Mouse (Mus musculus) forebrain, embryonic 15.5 days (tissue): ENCODE measurements around the gene Gm45837. TPM values are rescaled to one million over a fixed set of nuclear protein-coding genes. Genes with fewer than 3 reads are reported as not detected.

Source experiments
- ATAC-seq: fragments of 200-750 bp; cut with Nextera tagmentation; replicated peaks from 2 replicates; pipeline ENCODE4 v1.8.0; 2017; ENCODE audit warnings: mild to moderate bottlenecking, moderate TSS enrichment, moderate library complexity
- H3K27ac ChIP-seq: fragments of 300-500 bp; sonication (generic); replicated peaks from 2 replicates; pipeline ENCODE4 v1.5.1; 2015; ENCODE audit warnings: mild to moderate bottlenecking, inconsistent platforms
- H3K27me3 ChIP-seq: fragments of 300-500 bp; sonication (generic); 2 replicates; pipeline ENCODE4 v1.6.1; 2015; ENCODE audit warnings: inconsistent platforms
- H3K36me3 ChIP-seq: fragments of 300-500 bp; sonication (generic); 2 replicates; pipeline ENCODE4 v1.6.1; 2015; ENCODE audit warnings: mild to moderate bottlenecking, inconsistent platforms
- H3K4me1 ChIP-seq: fragments of 300-500 bp; sonication (generic); 2 replicates; pipeline ENCODE4 v1.6.1; 2015; ENCODE audit warnings: inconsistent platforms
- H3K4me2 ChIP-seq: fragments of 300-500 bp; sonication (generic); replicated peaks from 2 replicates; pipeline ENCODE4 v1.6.1; 2015; ENCODE audit warnings: mild to moderate bottlenecking, inconsistent platforms
- H3K4me3 ChIP-seq: fragments of 300-500 bp; sonication (generic); 2 replicates; pipeline ENCODE4 v1.5.1; 2015; ENCODE audit warnings: mild to moderate bottlenecking, inconsistent platforms
- H3K9ac ChIP-seq: fragments of 300-500 bp; sonication (generic); replicated peaks from 2 replicates; pipeline ENCODE4 v1.6.1; 2015; ENCODE audit warnings: mild to moderate bottlenecking, inconsistent platforms
- H3K9me3 ChIP-seq: fragments of 300-500 bp; sonication (generic); 2 replicates; pipeline ENCODE4 v1.6.1; 2016; ENCODE audit warnings: inconsistent platforms
- WGBS: fragments of 180-500 bp; shearing (Covaris S2); methylation state at CpG from one replicate; pipeline ENCODE4 v1.1.7; 2015; ENCODE audit warnings: mixed read lengths; 5-methylcytosine and 5-hydroxymethylcytosine counted together
- polyA plus RNA-seq: library from polyadenylated mRNA; unstranded; fragments of >200 nt; fragmentation: Nextera tagmentation; extraction: Ambion mirVana; gene quantifications from 2 replicates; pipeline ENCODE4 v1.2.1, GENCODE M21; 2015

Gene Gm45837
- polyA plus RNA-seq, 1 experiment from 2014 or later: not detected

DNA sequence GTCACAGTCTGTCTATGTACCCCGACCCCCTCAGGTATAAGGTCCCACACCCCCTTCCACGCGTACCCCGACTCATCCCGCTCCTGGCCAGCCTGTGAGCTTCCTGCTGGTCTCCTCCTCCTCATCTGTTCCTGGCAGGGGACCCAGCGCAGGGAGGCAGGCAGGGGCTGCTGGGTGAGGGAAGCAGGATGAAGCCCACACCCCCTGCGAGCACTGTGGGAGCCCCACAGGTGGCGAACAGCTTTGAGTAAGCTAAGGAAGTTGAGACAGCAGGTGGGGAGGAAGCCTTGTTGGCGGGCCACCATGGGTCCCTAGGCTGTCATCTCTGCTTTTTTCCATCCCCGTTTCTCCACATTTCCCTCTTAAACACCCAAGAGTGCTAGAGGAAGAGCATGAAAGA, 88.6 kb downstream of the Gm45837 start:
- Histone ChIP-seq H3K27ac (no peak overlapping the region), H3K36me3 (no peaks in the 10 kb centered on the region), H3K9me3 (no peaks in the 10 kb centered on the region), H3K4me1 (no peaks in the 10 kb centered on the region), H3K4me3 (no peak overlapping the region), H3K4me2 (no peak overlapping the region), H3K9ac (no peak overlapping the region), H3K27me3 (peaks cover 10% of the 10 kb centered on the region; the same call in 1 of the 2 replicates)
- ATAC-seq: no peak
- 45% methylated on average over 10 of the region's 10 CpGs for WGBS

DNA sequence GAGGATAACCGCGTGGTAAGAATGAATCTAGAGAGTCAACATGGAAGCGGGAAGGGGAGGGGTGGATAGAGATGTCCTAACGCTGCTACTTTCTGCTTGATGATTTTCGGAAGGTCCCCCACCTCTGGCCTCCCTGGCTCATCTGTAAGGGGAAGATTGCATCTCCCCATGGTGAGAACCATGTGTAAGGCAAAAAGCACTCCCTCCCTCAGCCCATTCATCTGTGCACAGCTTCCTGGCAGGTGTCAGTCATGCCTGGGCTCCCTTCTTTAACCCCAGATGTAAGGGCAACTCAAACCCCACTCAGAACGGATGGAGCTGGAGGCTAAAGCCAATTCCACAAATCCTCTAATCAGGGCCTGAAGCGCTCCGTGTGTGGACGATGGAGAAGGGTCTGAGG, 89.0 kb downstream of the Gm45837 start:
- Histone ChIP-seq H3K9ac (no peak overlapping the region), H3K27me3 (peaks cover 10% of the 10 kb centered on the region; the same call in 1 of the 2 replicates), H3K9me3 (no peaks in the 10 kb centered on the region), H3K4me1 (no peaks in the 10 kb centered on the region), H3K4me3 (no peak overlapping the region), H3K36me3 (no peaks in the 10 kb centered on the region), H3K4me2 (no peak overlapping the region), H3K27ac (no peak overlapping the region)
- ATAC-seq: no peak
- WGBS: 74% methylated on average over 9 of the region's 9 CpGs

DNA sequence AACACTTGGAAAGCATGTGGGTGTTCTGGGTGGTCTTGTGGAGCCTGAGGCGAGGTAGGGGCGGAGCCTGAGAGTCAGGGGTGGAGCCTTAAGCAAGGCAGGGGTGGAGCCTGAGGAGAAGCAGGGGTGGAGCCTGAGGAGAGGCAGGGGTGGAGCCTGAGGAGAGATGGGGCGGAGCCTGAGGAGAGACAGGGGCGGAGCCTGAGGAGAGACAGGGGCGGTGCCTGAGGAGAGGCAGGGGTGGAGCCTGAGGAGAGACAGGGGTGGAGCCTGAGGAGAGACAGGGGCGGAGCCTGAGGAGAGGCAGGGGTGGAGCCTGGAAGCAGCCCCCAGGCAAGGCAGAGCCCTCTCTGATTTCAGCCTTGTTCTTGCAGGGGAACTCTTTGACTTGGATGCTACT, 90.5 kb downstream of the Gm45837 start:
- H3K36me3 ChIP-seq: no peaks in the 10 kb centered on the region
- H3K4me1 ChIP-seq: no peaks in the 10 kb centered on the region
- H3K4me3 ChIP-seq: no peak overlapping the region
- no peaks in the 10 kb centered on the region for H3K9me3 ChIP-seq
- no peak for ATAC-seq
- no peak overlapping the region for H3K9ac ChIP-seq
- no peak overlapping the region for H3K4me2 ChIP-seq
- peaks cover 15% of the 10 kb centered on the region; the same call in 1 of the 2 replicates for H3K27me3 ChIP-seq
- no peak overlapping the region for H3K27ac ChIP-seq
- WGBS: 80% methylated on average over 6 of the region's 6 CpGs

DNA sequence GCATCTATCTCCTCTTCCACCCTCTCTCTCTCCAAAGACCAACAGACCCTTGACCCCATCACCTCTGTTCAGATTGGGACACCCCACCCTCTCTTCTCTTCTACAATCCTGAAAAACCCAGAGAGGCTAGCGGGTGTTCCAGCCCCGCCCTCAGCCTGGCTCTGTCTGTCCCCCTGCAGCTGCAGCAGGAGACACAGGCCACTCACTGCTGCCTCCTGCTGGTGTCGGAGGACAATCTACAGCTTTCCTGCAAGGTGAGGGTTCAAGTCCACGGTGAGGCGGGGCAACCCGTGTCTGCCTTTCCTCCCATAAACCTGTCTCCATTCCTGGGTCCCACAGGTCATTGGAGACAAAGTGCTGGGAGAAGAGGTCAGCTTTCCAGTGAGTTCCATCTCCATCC, 91.0 kb downstream of the Gm45837 start:
- H3K27ac ChIP-seq: no peak overlapping the region
- H3K36me3 ChIP-seq: no peaks in the 10 kb centered on the region
- H3K4me1 ChIP-seq: no peaks in the 10 kb centered on the region
- H3K9ac ChIP-seq: no peak overlapping the region
- H3K9me3 ChIP-seq: no peaks in the 10 kb centered on the region
- ATAC-seq: no peak
- no peak overlapping the region for H3K4me2 ChIP-seq
- peaks cover 15% of the 10 kb centered on the region; the same call in 1 of the 2 replicates for H3K27me3 ChIP-seq
- 69% methylated on average over 6 of the region's 6 CpGs for WGBS
- no peak overlapping the region for H3K4me3 ChIP-seq

DNA sequence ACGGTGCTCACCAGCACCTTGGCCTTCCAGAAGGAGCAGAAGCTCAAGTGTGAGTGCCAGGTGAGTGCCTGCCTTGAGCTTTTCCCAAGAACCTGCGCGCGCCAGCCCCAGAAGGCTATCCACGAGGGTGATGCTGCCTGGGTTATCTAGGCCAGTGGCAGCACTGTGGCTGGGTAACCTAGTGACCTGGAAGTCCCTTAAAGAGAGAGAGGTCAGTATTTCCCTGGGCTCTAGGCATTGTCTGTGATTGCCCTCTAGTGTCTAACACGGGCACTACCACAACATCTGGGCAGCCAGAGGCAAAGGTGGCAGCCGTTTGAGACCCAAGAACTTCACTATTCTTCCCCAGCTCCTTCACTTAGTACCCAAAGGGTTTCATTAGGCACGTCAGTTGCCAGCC, 92.7 kb downstream of the Gm45837 start:
- H3K4me3 ChIP-seq: no peak overlapping the region
- H3K27me3 ChIP-seq: peaks cover 15% of the 10 kb centered on the region; the same call in 1 of the 2 replicates
- no peaks in the 10 kb centered on the region for H3K4me1 ChIP-seq
- no peaks in the 10 kb centered on the region for H3K36me3 ChIP-seq
- WGBS: 20% methylated on average over 8 of the region's 8 CpGs
- H3K27ac ChIP-seq: no peak overlapping the region
- no peak overlapping the region for H3K4me2 ChIP-seq
- ATAC-seq: peak; percentile 26; the same call in 1 of the 2 replicates
- no peak overlapping the region for H3K9ac ChIP-seq
- H3K9me3 ChIP-seq: no peaks in the 10 kb centered on the region

DNA sequence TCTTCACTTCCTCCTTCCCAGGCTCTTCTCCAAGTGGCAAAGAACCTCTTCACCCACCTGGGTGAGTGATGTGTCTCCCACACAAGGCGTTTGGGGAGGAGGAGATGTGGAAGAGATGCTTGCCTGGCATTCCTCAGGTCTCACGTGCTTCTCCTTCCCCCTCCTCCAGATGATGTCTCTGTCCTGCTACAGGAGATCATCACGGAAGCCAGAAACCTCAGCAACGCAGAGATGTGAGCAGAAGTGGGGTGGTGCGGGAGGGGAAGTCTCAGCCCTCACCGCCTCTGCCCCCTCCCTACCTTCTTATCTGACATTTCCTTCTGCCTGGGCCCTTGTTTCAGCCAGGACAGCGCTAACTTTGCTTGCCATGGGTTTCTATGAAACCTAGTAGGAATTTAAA, 93.1 kb downstream of the Gm45837 start:
- H3K9ac ChIP-seq: no peak overlapping the region
- H3K9me3 ChIP-seq: no peaks in the 10 kb centered on the region
- no peaks in the 10 kb centered on the region for H3K36me3 ChIP-seq
- no peaks in the 10 kb centered on the region for H3K4me1 ChIP-seq
- peaks cover 15% of the 10 kb centered on the region; the same call in 1 of the 2 replicates for H3K27me3 ChIP-seq
- no peak overlapping the region for H3K27ac ChIP-seq
- no peak for ATAC-seq
- 45% methylated on average over 7 of the region's 7 CpGs for WGBS
- no peak overlapping the region for H3K4me3 ChIP-seq
- no peak overlapping the region for H3K4me2 ChIP-seq

DNA sequence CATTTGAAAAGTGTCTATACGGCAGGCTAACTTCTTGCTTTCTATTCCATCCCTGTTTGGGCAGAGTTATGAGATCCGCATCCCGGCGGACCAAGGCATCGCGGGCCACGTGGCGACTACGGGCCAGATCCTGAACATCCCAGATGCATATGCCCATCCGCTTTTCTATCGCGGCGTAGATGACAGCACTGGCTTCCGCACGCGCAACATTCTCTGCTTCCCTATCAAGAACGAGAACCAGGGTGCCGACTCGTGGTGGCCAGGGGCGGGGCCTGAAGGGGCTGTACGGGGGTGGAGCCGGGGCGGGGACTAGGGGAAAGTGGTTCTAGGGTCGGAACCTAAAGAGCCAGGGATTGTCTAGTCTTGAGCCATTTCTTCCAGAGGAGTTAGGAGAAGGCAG, 93.8 kb downstream of the Gm45837 start:
- Histone ChIP-seq H3K27me3 (peaks cover 15% of the 10 kb centered on the region; the same call in 1 of the 2 replicates), H3K9ac (peak overlapping the region; percentile 23; the same call in 1 of the 2 replicates), H3K4me1 (no peaks in the 10 kb centered on the region), H3K4me3 (peak overlapping the region; percentile 27), H3K4me2 (peak overlapping the region; percentile 44), H3K27ac (no peak overlapping the region), H3K36me3 (no peaks in the 10 kb centered on the region), H3K9me3 (no peaks in the 10 kb centered on the region)
- 7% methylated on average over 24 of the region's 24 CpGs for WGBS
- no peak for ATAC-seq

DNA sequence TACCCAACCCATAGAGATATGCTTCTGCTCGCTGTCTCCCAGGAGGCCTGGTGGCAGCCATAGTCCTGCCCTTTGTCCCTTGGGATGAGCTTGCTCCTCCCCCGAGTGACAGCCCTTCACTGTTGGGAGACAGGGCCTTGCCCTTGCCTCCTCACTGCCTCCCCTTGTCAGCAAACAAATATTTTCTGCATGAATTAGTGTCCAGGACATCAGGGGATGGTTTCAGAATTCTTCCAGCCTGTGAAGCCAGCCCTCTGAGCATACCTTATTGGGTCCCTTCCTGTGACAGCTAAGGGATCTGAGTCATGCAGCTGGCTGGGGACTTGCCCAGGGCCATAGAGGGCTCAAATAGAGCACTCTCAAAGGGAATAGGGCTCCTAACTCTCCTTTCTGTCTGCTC, 98.5 kb downstream of the Gm45837 start:
- H3K27ac ChIP-seq: no peak overlapping the region
- no peak for ATAC-seq
- H3K4me3 ChIP-seq: no peak overlapping the region
- H3K4me2 ChIP-seq: no peak overlapping the region
- no peak overlapping the region for H3K9ac ChIP-seq
- no peaks in the 10 kb centered on the region for H3K9me3 ChIP-seq
- 0 out of 2 replicates have a peak, but pooled peaks cover 4% of the 10 kb centered on the region for H3K27me3 ChIP-seq
- H3K4me1 ChIP-seq: peaks cover 11% of the 10 kb centered on the region
- 54% methylated on average over 2 of the region's 2 CpGs for WGBS
- H3K36me3 ChIP-seq: no peaks in the 10 kb centered on the region

DNA sequence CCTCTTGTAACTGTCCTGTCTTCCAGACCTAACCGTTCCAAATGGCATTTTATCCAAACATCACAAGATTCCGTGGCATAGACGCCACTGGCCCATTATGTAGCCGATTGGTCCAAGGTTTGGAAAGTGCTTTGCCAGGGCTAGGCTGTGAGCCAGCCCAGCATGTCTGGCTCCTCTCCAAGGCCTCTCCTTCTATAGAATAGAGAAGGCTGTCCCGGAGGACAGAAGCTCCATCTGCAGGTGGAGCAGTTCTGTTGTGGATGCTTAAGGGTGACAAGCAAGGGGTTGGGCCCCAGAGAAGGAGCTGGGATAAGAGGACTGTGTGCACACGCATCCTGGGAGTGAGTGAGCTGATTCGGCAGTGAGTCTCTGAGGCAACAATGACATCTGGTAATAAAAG, 103.0 kb downstream of the Gm45837 start:
- Histone ChIP-seq H3K9ac (no peak overlapping the region), H3K4me3 (no peak overlapping the region), H3K9me3 (no peaks in the 10 kb centered on the region), H3K36me3 (no peaks in the 10 kb centered on the region), H3K27me3 (no peaks in the 10 kb centered on the region), H3K4me1 (peaks cover 15% of the 10 kb centered on the region), H3K27ac (peak overlapping the region; percentile 36), H3K4me2 (no peak overlapping the region)
- peak; percentile 69 for ATAC-seq
- WGBS: 18% methylated on average over 7 of the region's 7 CpGs

DNA sequence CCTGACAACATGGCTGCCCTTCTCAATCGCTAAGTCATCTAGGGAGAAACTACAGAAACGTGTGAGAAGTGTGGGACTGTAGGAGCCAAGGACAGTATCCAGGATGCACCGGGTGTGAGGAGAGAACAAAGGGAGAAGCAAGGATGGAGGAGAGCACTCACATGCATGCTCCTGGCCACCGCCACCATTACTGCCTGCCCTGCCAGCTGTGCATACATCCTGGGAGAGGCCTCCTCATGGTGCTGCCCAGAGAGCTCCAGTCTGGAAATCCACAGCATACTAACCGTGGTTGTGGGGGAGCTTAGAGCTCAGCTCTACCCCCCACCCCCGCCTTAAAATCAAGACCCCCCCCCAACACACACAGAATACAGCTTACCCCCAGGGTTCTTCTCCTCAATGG, 104.1 kb downstream of the Gm45837 start:
- 81% methylated on average over 6 of the region's 6 CpGs for WGBS
- Histone ChIP-seq H3K27ac (peak overlapping the region; percentile 57), H3K4me1 (peaks cover 15% of the 10 kb centered on the region), H3K9me3 (no peaks in the 10 kb centered on the region), H3K9ac (no peak overlapping the region), H3K27me3 (no peaks in the 10 kb centered on the region), H3K4me3 (no peak overlapping the region), H3K4me2 (no peak overlapping the region), H3K36me3 (no peaks in the 10 kb centered on the region)
- no peak for ATAC-seq

DNA sequence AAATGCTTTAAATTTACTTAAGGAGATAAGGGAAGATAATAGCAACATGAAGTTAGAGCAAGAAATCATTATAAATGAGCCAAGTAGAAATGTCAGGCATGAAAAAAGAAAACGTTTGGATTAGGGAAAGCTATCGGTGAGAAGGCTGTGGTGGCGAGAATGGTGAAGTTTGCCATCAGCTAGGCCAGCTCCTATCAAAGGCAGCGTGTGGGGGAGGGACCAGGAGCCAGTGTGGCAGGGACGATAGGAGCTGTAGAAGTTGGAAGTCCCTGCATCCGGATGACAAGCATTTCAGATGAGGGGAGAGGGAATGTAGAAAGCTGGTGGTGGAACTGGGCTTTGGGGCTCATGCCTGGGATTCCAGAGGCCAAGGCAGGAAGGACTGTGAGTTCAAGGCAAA, 104.6 kb downstream of the Gm45837 start:
- WGBS: 53% methylated on average over 6 of the region's 6 CpGs
- Histone ChIP-seq H3K4me1 (peaks cover 15% of the 10 kb centered on the region), H3K27ac (peak overlapping the region; percentile 57), H3K4me2 (no peak overlapping the region), H3K9me3 (no peaks in the 10 kb centered on the region), H3K4me3 (no peak overlapping the region), H3K9ac (no peak overlapping the region), H3K27me3 (no peaks in the 10 kb centered on the region), H3K36me3 (no peaks in the 10 kb centered on the region)
- no peak for ATAC-seq

DNA sequence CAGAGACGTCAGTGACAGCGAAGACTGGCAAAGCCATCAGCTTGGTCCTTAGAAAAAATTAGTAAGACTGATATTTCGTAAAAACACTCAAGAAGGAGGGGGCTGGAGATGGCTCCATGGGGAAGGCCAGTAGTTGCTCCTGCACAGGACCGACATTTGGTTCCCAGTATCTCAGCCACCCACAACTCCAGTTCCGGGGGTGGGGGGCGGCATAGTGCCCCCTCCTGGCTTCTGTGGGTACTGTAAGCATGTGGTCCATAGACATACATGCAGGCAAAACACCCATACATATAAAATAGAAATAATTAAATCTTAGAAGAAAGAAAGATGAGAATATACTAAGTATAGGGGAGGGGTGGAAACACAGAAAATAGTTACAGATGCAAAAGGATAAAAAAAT, 105.8 kb downstream of the Gm45837 start:
- no peak overlapping the region for H3K4me2 ChIP-seq
- 77% methylated on average over 6 of the region's 6 CpGs for WGBS
- H3K4me1 ChIP-seq: peaks cover 15% of the 10 kb centered on the region
- no peak overlapping the region for H3K9ac ChIP-seq
- H3K27me3 ChIP-seq: no peaks in the 10 kb centered on the region
- no peaks in the 10 kb centered on the region for H3K36me3 ChIP-seq
- H3K4me3 ChIP-seq: no peak overlapping the region
- H3K9me3 ChIP-seq: no peaks in the 10 kb centered on the region
- no peak for ATAC-seq
- no peak overlapping the region for H3K27ac ChIP-seq

DNA sequence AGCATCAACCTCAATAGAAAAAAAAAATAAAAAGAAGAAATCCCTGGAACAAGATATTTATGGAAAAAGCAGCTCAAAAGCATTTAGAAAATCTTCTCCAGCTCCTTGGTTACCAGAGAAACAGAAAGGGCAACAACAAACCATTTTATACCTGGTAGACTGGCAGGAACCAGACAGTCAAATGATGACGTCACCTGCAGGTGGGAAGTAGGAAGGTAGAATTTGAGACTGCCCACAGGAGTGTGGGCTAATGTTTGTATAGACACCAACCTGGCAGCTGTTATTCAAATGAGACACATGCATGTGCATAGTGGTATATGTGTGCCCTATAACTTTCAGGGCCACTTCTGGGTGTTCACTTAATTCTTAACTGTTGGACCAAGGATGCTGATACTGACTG, 111.0 kb downstream of the Gm45837 start:
- no peaks in the 10 kb centered on the region for H3K27me3 ChIP-seq
- 0 out of 2 replicates have a peak, but pooled peaks cover 3% of the 10 kb centered on the region for H3K4me1 ChIP-seq
- H3K4me2 ChIP-seq: no peak overlapping the region
- no peak overlapping the region for H3K27ac ChIP-seq
- H3K9me3 ChIP-seq: no peaks in the 10 kb centered on the region
- WGBS: 90% methylated on average over 1 of the region's 1 CpGs
- no peak overlapping the region for H3K9ac ChIP-seq
- H3K4me3 ChIP-seq: no peak overlapping the region
- no peaks in the 10 kb centered on the region for H3K36me3 ChIP-seq
- no peak for ATAC-seq
